Mouse (Mus musculus) spleen, adult 2 months (tissue): ENCODE measurements at regions not wholly inside any gene's neighbourhood (a gene's known extent, or its start where the extent isn't known, plus 50 kb on each side); places are given as distances from the start of the nearest gene placed in this dataset.

Source experiments
- CTCF ChIP-seq: fragments of 200-500 bp; IDR thresholded peaks from 2 replicates; pipeline ENCODE4 v1.5.1; 2011; ENCODE audit warnings: mild to moderate bottlenecking, inconsistent platforms; ENCODE audit not compliant: insufficient read depth, insufficient read length, insufficient replicate concordance; ENCODE audit errors: extremely low read depth
- POLR2A ChIP-seq: fragments of 200-500 bp; IDR thresholded peaks from 2 replicates; pipeline ENCODE4 v1.6.1; 2011; ENCODE audit warnings: low read depth, low read length, inconsistent platforms

DNA sequence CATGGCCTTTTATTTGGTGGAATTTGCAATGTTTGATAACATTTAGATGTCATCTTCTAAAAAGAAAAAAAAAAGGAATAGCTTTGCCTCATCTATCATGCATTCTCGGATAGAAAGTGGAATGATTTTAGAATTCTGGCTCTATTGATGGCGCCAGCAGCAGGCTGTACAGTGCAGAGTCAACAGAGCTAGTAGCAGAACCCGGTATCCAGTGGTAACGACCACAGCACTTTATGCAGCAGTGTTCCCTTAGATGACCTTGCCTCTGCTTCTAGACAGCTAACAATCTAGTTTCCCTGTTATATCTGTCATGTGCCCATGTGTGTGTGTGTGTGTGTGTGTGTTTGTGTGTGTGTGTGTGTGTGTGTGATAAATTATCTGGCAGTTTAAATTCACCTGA lies 129.2 kb upstream of the Speer2 start:
- TF ChIP-seq POLR2A (no peak), CTCF (no peak)
